Mouse (Mus musculus) stomach, embryonic 14.5 days (tissue): ENCODE data around the gene Csf2rb. TPM values are rescaled to one million over a fixed set of nuclear protein-coding genes. Genes with fewer than 3 reads are reported as not detected.
"Not testable (repeated sequence)": the region's sequence is repeated elsewhere in the genome, so short reads cannot be mapped to it uniquely, and the experiment has no call there.

ENCODE experiments used
- ATAC-seq: fragments of 200-750 bp; cut with Nextera tagmentation; 2 replicates; pipeline ENCODE4 v1.8.0; 2017; ENCODE audit warnings: low read depth, moderate TSS enrichment; ENCODE audit not compliant: insufficient number of reproducible peaks, insufficient read depth, low FRiP score
- H3K27ac ChIP-seq: fragments of 300-500 bp; sonication (generic); 2 replicates; pipeline ENCODE4 v1.5.1; 2014; ENCODE audit warnings: mild to moderate bottlenecking, low read length, moderate library complexity, mixed read lengths
- H3K27me3 ChIP-seq: fragments of 300-500 bp; sonication (generic); 2 replicates; pipeline ENCODE4 v1.6.1; 2014; ENCODE audit warnings: low read length, control low read depth, mixed read lengths; ENCODE audit not compliant: control insufficient read depth, insufficient read depth
- H3K36me3 ChIP-seq: fragments of 300-500 bp; sonication (generic); 2 replicates; pipeline ENCODE4 v1.6.1; 2014; ENCODE audit warnings: mild to moderate bottlenecking, control low read depth, low read length, moderate library complexity, mixed read lengths; ENCODE audit not compliant: control insufficient read depth, insufficient read depth
- H3K4me1 ChIP-seq: fragments of 300-500 bp; sonication (generic); 2 replicates; pipeline ENCODE4 v1.6.1; 2014; ENCODE audit warnings: low read length, control low read depth, mixed read lengths; ENCODE audit not compliant: control insufficient read depth, insufficient read depth
- H3K4me2 ChIP-seq: fragments of 300-500 bp; sonication (generic); replicated peaks from 2 replicates; pipeline ENCODE4 v1.6.1; 2014; ENCODE audit warnings: low read depth, low read length, control low read depth
- H3K4me3 ChIP-seq: fragments of 300-500 bp; sonication (generic); 2 replicates; pipeline ENCODE4 v1.5.1; 2014; ENCODE audit warnings: low read depth, low read length, control low read depth
- H3K9ac ChIP-seq: fragments of 300-500 bp; sonication (generic); replicated peaks from 2 replicates; pipeline ENCODE4 v1.6.1; 2014; ENCODE audit warnings: low read depth, mild to moderate bottlenecking, control low read depth, low read length, moderate library complexity, mixed read lengths
- H3K9me3 ChIP-seq: fragments of 300-500 bp; sonication (generic); 2 replicates; pipeline ENCODE4 v1.6.1; 2016; ENCODE audit warnings: low read depth, low read length, control low read depth; ENCODE audit not compliant: control insufficient read depth
- WGBS: fragments of 180-500 bp; shearing (Covaris S2); extraction: QIAGEN DNeasy Blood & Tissue Kit; methylation state at CpG from one replicate; pipeline ENCODE4 v1.1.7; 2014; 5-methylcytosine and 5-hydroxymethylcytosine counted together
- polyA plus RNA-seq: library from polyadenylated mRNA; unstranded; fragments of >200 nt; fragmentation: Nextera tagmentation; extraction: Ambion mirVana; gene quantifications from 2 replicates; pipeline ENCODE4 v1.2.1, GENCODE M21; 2014

The Csf2rb gene
- polyA plus RNA-seq, 1 experiment from 2014 or later: 1.6 TPM

DNA sequence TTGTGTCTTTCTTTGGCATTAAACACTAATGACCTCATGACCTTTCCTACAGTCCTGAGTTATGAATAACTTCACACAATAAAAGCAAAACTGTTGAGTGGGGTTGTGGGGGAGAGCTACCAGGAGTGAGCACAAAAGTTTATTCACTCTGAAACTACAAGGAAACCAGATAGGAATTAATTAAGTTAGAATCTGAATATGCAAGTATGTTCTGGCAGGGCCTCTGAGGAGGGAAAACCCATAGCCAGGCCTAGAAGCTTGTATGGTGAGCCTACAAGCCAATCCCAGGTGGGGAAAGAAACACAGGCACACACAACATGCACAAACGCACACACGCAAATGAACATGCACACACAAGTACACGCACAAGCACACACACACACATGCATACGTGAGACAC, 22.8 kb upstream of the Csf2rb start:
- no peaks in the 10 kb centered on the region for H3K4me1 ChIP-seq
- H3K4me3 ChIP-seq: no peak overlapping the region
- no peak overlapping the region for H3K27ac ChIP-seq
- H3K9me3 ChIP-seq: no peaks in the 10 kb centered on the region
- H3K9ac ChIP-seq: no peak overlapping the region
- no peak for ATAC-seq
- 98% methylated on average over 4 of the region's 4 CpGs for WGBS
- no peaks in the 10 kb centered on the region for H3K27me3 ChIP-seq
- no peak overlapping the region for H3K4me2 ChIP-seq
- no peaks in the 10 kb centered on the region for H3K36me3 ChIP-seq

DNA sequence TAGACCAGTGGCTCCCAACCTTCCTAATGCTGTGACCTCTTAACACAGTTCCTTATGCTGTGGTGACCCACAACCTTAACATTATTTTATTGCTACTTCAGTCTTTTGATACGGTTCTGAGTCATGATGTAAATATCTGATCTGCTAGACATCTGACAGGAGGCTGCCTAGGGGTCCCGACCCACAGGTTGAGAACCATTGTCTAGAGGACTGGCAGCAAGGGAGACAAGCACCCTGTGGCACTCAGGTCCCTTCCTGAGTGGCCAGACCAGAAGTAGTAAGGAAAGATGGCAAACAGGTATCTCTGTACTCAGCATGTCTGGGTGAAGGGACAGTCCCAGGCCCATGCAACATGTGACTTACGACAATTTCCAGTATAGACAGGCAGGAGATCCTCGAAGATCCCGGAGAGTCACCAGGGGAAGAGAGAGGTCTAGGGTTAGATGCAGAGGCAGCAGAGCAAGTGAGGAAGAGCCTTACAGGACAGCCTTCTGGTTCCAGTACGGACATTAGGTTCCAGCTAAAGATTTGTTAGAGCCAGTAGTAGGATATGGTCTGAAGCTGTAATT, 21.8 kb upstream of the Csf2rb start:
- WGBS: 86% methylated on average over 6 of the region's 6 CpGs
- Histone ChIP-seq H3K9ac (no peak overlapping the region), H3K4me1 (no peaks in the 10 kb centered on the region), H3K36me3 (no peaks in the 10 kb centered on the region), H3K27ac (no peak overlapping the region), H3K9me3 (no peaks in the 10 kb centered on the region), H3K4me2 (no peak overlapping the region), H3K27me3 (no peaks in the 10 kb centered on the region), H3K4me3 (no peak overlapping the region)
- ATAC-seq: no peak

DNA sequence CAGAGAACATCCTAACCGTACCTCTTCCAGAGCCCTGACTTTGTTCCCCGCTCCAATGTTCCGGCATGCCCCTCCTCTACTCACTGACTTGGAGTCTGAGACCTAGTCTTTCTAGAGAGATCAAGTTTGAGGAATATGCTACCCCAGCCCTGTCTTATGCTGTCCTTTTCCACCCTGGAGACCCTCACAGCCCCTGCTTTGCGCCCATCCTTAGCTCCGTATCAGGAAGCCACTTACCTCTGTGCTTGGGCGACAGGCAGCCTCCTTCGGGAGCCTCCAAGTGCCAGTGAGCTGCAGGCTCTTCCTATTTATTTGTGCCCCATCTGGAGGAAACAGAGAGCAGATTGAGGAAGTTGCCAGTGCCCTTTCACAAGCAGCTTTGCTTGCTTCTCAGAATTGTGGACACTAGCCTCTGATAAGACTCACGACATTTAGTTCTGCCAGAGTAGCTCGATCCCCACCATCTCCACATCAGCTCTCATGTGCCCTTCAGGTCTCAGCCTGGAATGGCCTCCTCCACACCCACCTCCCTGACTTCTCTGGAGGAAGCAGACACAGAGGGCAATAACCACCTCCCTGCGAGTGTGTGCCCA, 20.1 kb upstream of the Csf2rb start, which contains the start of gene Csf2rb2:
Gene Csf2rb2, minus strand, starts transcription at position 381 of the 593 bp plus-strand sequence.
- ATAC-seq: no peak
- Histone ChIP-seq H3K27ac (no peak within 1 kb of the TSS), H3K4me1 (peaks cover 4% of the 10 kb centered on the region; the same call in 1 of the 2 replicates), H3K9me3 (no peaks in the 10 kb centered on the region), H3K36me3 (no peaks in the 10 kb centered on the region), H3K4me2 (no peak within 1 kb of the TSS), H3K9ac (no peak within 1 kb of the TSS), H3K4me3 (no peak within 1 kb of the TSS), H3K27me3 (no peaks in the 10 kb centered on the region)
- WGBS: 84% methylated on average over 10 of the region's 10 CpGs

DNA sequence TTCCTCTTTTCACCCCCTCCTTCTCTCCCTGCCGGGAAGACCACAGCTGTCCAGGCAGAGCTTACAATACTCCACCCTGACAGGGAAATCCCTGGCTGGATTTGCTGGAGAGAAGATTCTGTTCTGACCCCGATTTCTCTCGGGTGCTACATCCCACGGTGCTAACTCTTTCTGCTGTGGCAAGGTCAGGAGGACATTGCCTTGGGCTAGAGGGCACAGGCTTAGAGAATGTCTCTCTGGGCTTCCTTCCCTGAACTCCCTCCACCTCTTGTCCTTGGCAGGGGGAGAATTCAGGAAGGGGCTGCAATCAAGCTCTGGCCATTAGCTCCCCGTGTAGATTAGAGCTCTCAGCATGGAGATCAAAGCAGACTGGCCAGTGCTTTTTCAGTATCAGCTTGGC, 15.7 kb upstream of the Csf2rb start:
- Histone ChIP-seq H3K9me3 (no peaks in the 10 kb centered on the region), H3K27ac (no peak overlapping the region), H3K4me2 (no peak overlapping the region), H3K4me1 (peaks cover 9% of the 10 kb centered on the region), H3K36me3 (no peaks in the 10 kb centered on the region), H3K4me3 (no peak overlapping the region), H3K9ac (0 out of 2 replicates have a peak overlapping the region, but pooled peaks have one; percentile 14), H3K27me3 (no peaks in the 10 kb centered on the region)
- 22% methylated on average over 5 of the region's 5 CpGs for WGBS
- no peak for ATAC-seq

DNA sequence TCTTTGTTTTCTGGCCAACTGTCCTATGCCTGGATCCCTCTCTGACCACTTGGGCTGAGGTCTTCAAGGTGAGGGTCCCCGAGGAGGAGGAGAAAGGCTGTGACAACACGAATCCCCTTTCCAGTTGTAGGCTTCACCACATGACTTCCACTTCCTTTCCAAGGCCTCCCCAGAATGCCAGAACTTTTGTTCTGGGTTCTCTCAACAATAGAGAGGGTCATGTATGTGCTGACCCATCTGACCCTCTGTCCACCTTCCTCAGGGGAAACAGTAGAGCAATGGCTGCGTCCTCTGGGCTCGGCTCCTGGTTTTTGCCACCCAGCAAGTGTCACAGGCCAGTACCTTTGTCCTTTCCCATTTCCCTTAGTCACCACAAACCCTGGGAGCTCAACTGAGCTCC, 14.6 kb upstream of the Csf2rb start:
- Histone ChIP-seq H3K27me3 (no peaks in the 10 kb centered on the region), H3K9ac (no peak overlapping the region), H3K4me2 (no peak overlapping the region), H3K36me3 (no peaks in the 10 kb centered on the region), H3K27ac (peak overlapping the region; percentile 16; the same call in 1 of the 2 replicates), H3K4me1 (peaks cover 9% of the 10 kb centered on the region), H3K4me3 (no peak overlapping the region), H3K9me3 (no peaks in the 10 kb centered on the region)
- 82% methylated on average over 4 of the region's 4 CpGs for WGBS
- ATAC-seq: no peak

DNA sequence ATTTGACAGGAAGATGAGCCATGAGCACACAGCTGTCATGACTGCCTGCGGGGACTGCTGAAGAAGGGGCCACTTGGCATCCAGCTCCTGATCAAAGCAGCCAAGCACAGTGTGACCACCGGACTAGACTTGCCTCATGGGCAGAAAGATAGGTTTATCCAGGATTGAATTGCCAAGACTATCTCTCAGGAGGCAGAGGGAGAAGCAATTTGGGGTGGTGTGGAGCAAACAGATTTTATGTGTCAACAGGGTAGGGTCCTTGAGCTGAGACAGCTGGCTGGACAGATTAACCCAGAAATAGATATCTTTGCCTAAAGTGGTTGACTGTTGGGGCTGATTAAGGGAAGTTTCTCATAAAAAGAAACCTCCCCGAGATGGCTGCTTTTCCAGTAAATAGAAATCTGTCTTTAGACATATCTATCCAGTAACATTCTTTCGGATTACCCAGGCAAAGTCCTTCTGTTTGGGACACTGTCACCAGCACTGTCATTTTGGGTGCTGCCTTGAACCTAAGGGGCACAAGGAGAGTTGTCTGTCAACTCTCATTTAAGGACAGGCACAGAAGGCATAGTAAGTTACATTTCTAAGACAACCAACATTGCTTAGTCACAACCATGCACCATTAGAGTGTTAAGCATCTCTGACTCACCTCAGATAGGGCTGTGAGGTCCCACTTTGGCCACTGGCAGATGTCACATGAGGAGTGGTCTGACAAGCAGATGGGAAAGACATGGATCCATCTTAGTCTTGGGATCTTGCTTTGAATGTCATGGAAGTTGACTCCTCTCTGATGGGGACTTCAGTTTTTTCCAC, 12.9 kb upstream of the Csf2rb start:
- not testable (repeated sequence) for H3K4me1 ChIP-seq

DNA sequence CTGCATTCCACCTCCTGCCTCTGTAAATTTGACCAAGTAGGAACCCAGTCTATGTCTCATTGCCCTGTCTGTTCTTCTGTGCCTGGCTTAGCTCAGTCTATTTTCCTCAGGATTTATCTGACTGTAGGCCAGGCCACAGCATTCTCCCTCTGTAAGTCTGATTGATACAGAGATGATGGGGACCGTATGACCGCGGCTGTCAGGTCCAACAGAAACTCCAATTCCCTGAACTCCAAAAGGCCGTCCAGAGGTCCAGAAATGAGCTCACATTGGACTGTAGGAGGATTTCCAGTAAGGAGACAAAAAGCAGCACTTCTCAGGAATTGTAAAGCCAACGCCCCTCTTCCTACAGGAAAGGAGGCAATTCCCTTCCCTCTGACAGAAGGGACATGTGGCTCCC, 11.9 kb upstream of the Csf2rb start:
- H3K4me3 ChIP-seq, H3K9ac ChIP-seq, H3K4me1 ChIP-seq, H3K27ac ChIP-seq, ATAC-seq, H3K9me3 ChIP-seq, H3K36me3 ChIP-seq, H3K27me3 ChIP-seq, H3K4me2 ChIP-seq: not testable (repeated sequence)
- 69% methylated on average over 5 of the region's 5 CpGs for WGBS

More for the DNA sequence above, 12.9 kb upstream of the Csf2rb start:
- not testable (repeated sequence) for ATAC-seq, H3K4me3 ChIP-seq, H3K9me3 ChIP-seq, H3K36me3 ChIP-seq, H3K9ac ChIP-seq, H3K27me3 ChIP-seq, H3K4me2 ChIP-seq
- H3K27ac ChIP-seq: peak overlapping the region; percentile 12; the same call in 1 of the 2 replicates
- WGBS: 32% methylated on average over 4 of the region's 4 CpGs

DNA sequence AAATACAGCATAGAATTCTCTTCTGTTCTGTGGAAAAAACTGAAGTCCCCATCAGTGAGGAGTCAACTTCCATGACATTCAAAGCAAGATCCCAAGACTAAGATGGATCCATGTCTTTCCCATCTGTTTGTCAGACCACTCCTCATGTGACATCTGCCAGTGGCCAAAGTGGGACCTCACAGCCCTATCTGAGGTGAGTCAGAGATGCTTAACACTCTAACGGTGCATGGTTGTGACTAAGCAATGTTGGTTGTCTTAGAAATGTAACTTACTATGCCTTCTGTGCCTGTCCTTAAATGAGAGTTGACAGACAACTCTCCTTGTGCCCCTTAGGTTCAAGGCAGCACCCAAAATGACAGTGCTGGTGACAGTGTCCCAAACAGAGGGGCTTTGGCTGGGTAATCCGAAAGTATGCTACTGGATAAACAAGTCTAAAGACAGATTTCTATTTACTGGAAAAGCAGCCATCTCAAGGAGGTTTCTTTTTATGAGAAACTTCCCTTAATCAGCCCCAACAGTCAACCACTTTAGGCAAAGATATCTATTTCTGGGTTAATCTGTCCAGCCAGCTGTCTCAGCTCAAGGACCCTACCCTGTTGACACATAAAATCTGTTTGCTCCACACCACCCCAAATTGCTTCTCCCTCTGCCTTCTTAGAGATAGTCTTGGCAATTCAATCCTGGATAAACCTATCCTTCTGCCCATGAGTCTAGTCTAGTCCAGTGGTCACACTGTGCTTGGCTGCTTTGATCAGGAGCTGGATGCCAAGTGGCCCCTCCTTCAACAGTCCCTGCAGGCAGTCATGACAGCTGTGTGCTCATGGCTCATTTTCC, 7.0 kb upstream of the Csf2rb start:
- not testable (repeated sequence) for ATAC-seq

More for the DNA sequence above, 7.0 kb upstream of the Csf2rb start:
- not testable (repeated sequence) for H3K4me3 ChIP-seq, H3K9me3 ChIP-seq, H3K9ac ChIP-seq, H3K36me3 ChIP-seq, H3K27me3 ChIP-seq, H3K4me2 ChIP-seq, H3K4me1 ChIP-seq
- H3K27ac ChIP-seq: peak overlapping the region; percentile 52; the same call in 1 of the 2 replicates
- WGBS: 37% methylated on average over 2 of the region's 2 CpGs
